Mouse (Mus musculus) layer of hippocampus, adult 2 months (tissue): ENCODE data around the gene Ablim1. TPM values are rescaled to one million over a fixed set of nuclear protein-coding genes. Genes with fewer than 3 reads are reported as not detected.

ENCODE experiments used
- DNase-seq, 2 experiments: peaks; one replicate each; pipeline ENCODE4 v3.0.0; 2022; ENCODE audit warnings: low spot score in 2 of 2
- H3K27ac ChIP-seq: fragments of 200-600 bp; 2 replicates; pipeline ENCODE4 v1.8.1; 2022
- H3K4me3 ChIP-seq: fragments of 200-600 bp; 2 replicates; pipeline ENCODE4 v1.8.1; 2022; ENCODE audit warnings: mild to moderate bottlenecking
- CTCF ChIP-seq: fragments of 200-600 bp; conservative IDR thresholded peaks from 2 replicates; pipeline ENCODE4 v1.8.1; 2022; ENCODE audit warnings: antibody characterized with exemption, mild to moderate bottlenecking, moderate library complexity
- long read RNA-seq, 2 experiments: library from polyadenylated mRNA; stranded (forward); transcript quantifications; one replicate each; pipeline ENCODE4 v2.0.0; 2021; ENCODE audit warnings: borderline mapping rate in 2 of 2
- total RNA-seq, 2 experiments: library from RNA; stranded (reverse); gene quantifications; 2 replicates each; pipeline ENCODE4 v1.2.3; 2021

The Ablim1 gene
- 10 to 100 TPM; 85.1 to 86.0 TPM for total RNA-seq
- long read RNA-seq, experiment 1, partial matches to known transcripts = 1 of 27 reads
- long read RNA-seq, experiment 1, other reads (novel, unspliced or antisense) = 26 of 27 reads
- long read RNA-seq, experiment 2, partial matches to known transcripts = 2 of 37 reads
- long read RNA-seq, experiment 2, other reads (novel, unspliced or antisense) = 35 of 37 reads

GRCm38 (mm10) chr19:57314346-57315012 is at the start of gene Ablim1:
Gene Ablim1 (minus strand): TSS chr19:57314919.
- TF ChIP-seq CTCF = peak; percentile 58
- H3K4me3 ChIP-seq = peak within 1 kb of the TSS; percentile 91
- H3K27ac ChIP-seq = peak within 1 kb of the TSS; percentile 97
- peak in 1 of 2 experiments; percentile 26 for DNase-seq

DNA sequence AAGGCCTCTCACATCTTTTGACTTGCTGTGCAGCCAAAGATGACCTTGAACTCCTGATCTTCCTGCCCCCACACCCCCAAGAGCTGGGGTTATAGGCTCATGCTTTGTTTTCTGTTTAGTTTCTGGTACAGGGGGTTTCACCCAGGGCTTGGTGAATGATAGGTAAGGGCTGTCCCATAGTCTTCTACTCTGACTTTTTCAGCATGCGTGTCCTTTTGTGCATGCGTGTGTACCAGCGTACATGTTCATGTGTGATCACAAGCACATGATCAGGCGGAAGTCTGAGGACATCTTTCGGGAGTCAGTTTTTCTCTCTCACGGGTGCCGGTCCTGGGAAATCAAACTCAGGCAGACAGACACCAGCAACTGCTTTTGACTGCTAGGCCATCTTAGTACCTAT is 48.8 kb upstream of the Ablim1 start:
- no peak for TF ChIP-seq CTCF
- H3K27ac ChIP-seq = no peak overlapping the region
- DNase-seq = no peak
- no peak overlapping the region for H3K4me3 ChIP-seq

DNA sequence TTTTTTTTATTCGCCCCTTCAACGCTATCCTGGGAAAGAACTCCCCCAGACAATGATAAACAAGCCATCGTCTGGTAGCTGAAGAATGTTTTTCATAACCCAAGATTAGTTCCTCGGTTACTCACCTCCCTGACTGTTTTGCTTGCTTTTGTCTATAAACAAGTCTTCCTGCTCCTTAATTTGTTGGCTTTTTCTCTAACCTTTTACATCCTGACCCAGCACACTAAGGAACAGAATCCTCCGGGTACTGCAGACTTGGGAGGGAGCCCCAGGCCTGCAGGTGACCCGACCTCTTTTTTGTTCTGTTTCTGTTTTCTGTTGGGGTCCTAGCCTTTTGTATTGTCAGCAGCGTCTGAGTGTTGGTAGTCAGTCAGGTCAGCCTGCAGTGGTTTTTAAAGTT is 48.4 kb upstream of the Ablim1 start:
- Histone ChIP-seq H3K4me3 (peak overlapping the region; percentile 87; the same call in 1 of the 2 replicates), H3K27ac (no peak overlapping the region; the same call in 1 of the 2 replicates)
- TF ChIP-seq CTCF = no peak
- no peak for DNase-seq

- Histone ChIP-seq H3K27ac (peak overlapping the region; percentile 93), H3K4me3 (peak overlapping the region; percentile 87)
- no peak for DNase-seq
- no peak for TF ChIP-seq CTCF
Observed at GRCm38 (mm10) chr19:57362586-57362985, 47.9 kb upstream of the Ablim1 start.

DNA sequence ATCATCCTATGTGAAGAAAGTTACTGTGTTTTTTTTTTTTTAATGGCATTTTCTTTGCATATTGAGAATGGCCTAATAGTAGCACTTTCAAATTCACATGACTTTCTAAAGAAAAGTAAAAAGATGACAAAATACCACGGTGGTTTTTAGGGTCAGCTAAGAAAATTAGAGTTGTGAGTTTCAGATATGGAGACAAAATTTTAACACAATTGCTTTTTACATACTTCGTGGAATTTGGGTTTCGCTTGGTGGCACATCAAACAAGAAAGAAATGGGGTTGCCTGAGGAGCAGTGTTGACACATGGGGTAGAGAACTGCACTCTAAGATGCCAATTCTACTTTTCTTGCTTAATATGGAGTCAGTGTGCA is 47.2 kb upstream of the Ablim1 start:
- Histone ChIP-seq H3K4me3 (peak overlapping the region; percentile 87), H3K27ac (peak overlapping the region; percentile 93)
- no peak for TF ChIP-seq CTCF
- DNase-seq = no peak

GRCm38 (mm10) chr19:57361131-57361938 is 46.6 kb upstream of the Ablim1 start:
- peak overlapping the region; percentile 93 for H3K27ac ChIP-seq
- TF ChIP-seq CTCF = no peak
- DNase-seq = peak; percentile 19 to 46
- peak overlapping the region; percentile 87 for H3K4me3 ChIP-seq

DNA sequence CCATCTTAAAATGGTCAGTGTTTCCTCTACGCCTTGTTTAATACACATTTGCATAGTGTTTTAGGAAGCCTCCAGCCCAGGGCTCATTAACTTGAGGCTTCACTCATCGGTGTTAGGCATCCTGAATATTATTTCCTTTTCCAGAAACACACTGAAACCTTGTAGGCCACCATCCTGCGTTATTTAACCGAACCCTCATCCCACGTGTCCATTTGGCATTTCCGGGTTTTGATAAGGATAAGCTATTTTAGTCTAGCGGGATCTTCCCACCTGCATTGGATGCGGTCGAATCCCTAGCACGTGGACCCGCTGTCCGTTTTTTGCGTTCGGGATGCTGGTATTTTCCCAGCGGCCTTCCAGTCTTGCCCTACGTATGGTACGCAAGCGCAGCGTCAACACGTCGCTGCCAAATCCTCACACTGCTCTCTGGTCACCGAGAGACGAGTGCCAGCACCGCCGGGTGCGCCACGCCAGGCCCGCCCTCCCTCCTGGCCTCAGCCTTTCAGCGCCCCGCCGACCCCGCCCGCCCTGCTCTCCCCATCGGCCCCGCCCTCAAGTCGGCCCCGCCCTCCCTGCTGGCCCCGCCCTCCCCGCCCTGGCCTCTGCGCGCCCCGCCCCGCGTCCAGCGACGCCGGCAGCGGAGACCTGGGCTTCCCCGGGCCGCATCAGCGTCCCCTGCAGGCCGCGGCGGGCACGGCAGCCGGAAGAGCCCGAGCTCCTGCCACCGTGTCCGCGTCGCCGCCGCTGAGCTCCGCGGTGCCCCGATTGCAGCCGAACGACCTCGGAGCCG is 45.8 kb upstream of the Ablim1 start, which contains the start of gene Fam160b1:
Gene Fam160b1 (plus strand): TSS at position 340 of the 790 bp plus-strand sequence.
- Histone ChIP-seq H3K27ac (peak within 1 kb of the TSS; percentile 93), H3K4me3 (peak within 1 kb of the TSS; percentile 87)
- peak; percentile 75 for TF ChIP-seq CTCF
- peak; percentile 90 to 96 for DNase-seq

- TF ChIP-seq CTCF = peak; percentile 44
- Histone ChIP-seq H3K4me3 (peak overlapping the region; percentile 59), H3K27ac (peak overlapping the region; percentile 84)
- DNase-seq = no peak
Observed at GRCm38 (mm10) chr19:57359701-57360326, 45.1 kb upstream of the Ablim1 start.

DNA sequence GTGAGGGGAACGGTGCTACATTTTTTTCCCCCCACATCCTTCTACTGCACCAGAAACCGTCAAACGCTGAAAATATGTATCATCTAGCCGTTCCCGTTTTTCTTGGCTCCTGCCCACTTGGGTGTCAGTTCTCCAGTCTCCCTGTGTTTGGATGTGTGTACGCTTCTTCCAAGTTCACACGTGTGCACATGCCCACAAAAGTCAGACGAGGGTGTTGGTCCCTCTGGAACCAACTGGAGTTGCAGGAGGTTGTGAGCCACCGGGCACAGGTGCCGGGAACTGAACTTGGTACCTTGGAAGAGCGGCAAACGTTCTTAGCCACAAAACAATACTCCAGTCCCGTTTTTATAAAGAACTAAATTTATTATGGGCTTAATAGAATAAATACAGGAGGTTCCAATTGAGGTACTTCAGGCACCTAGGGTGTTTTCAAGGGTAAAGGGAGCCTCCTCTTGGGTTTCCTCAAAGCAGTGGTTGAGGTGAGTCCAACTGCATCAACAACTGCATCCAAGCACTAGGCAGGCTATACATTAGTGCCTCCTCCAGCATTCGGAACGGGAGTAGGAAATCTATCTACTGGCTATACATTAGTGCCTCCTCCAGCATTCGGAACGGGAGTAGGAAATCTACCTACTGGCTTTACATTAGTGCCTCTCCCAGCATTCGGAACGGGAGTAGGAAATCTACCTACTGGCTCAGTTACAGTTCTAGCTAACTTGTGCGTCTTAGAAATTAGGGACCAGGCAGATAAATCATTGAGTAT is 44.3 kb upstream of the Ablim1 start:
- Histone ChIP-seq H3K4me3 (peak overlapping the region; percentile 59; the same call in 1 of the 2 replicates), H3K27ac (no peak overlapping the region)
- no peak for TF ChIP-seq CTCF
- DNase-seq = no peak

DNA sequence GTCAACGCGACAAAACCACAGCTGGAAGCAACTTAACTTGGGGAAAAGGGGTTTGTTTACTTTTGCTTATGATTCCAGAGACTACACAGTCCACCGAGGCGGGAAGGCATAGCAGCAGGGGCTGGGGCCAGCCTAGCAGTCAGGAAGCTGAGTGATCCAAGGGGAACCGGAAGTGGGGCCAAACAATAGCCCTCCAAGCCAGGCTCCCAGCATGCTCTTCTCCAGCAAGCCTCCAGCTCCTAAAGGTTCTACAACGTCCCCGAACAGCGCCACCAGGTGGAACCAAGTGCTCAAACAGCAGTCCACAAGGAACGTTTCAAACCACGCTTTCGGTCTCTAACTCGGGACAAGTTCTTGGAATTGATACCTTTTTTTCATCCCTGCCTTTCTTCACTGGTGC is 43.6 kb upstream of the Ablim1 start:
- TF ChIP-seq CTCF = peak; percentile 75
- peak overlapping the region; percentile 43; the same call in 1 of the 2 replicates for H3K27ac ChIP-seq
- no peak for DNase-seq
- H3K4me3 ChIP-seq = peak overlapping the region; percentile 23; the same call in 1 of the 2 replicates

DNA sequence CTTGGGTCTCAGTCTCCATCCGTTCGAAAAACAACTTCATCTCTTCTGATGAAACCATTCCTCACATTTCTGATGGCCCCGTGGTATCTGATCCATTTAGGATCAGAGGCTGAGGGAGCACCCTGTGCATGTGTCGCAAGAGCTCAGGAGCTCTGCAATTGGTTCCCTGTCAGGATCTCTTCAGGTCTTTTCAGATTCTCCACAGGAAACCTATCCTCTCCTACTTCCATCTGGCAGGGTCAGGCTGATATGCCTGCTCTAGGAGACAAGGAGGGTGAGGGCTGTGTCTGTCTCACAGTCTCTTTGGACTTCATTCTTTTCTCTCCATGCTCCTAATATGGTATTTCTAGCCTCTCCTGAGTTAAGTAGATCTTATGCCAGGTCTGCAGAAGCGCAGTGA is 43.1 kb upstream of the Ablim1 start:
- no peak for DNase-seq
- peak overlapping the region; percentile 43; the same call in 1 of the 2 replicates for H3K27ac ChIP-seq
- no peak for TF ChIP-seq CTCF
- no peak overlapping the region; the same call in 1 of the 2 replicates for H3K4me3 ChIP-seq

DNA sequence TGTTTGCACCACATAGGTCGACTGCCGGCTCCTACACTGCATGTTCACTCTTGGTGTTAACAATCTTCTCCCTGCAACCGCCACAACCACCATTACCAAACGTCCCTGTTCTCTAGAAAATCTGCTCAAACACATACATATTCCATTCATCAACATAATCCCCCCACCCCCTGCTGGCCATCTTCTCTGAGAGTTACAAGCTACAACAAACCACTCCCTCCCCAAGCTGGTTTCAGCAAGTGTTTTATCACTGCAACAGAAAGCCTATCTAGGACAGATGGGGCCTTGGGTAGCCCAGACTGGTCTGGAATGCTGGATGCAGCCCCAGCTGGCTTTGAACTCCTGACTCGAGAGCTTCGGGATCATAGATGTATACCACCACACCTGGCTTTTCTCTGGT is 42.5 kb upstream of the Ablim1 start:
- Histone ChIP-seq H3K4me3 (no peak overlapping the region), H3K27ac (no peak overlapping the region)
- peak; percentile 17 for TF ChIP-seq CTCF
- no peak for DNase-seq
